Mouse (Mus musculus): ENCODE measurements at regions not wholly inside any gene's neighbourhood (a gene's known extent, or its start where the extent isn't known, plus 50 kb on each side); places are given as distances from the start of the nearest gene placed in this dataset.
A peak's percentile ranks its signal among the peaks of the same experiment; 100 is the strongest.

DNA sequence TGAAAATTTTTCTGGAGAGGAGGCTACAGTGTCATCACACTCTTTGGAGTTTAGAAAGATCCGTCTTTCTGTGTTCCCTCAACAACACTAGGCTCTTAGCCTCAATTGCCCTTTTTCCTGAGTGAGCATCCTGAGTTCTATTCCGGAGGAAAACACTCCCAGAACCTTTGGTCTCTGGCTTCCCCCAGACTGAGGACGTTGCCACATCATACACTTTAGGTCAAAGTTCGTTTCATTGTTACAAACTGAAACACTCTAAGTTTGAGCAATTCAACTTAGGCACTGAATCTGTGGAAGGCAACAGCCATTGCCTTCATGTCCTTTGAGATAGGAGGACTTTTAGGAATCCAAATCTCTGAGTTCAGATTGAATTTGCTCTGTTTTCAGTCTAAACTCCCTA, 85.0 kb downstream of the Arl4a start:
- no peak for DNase-seq (ENCODE audit: low spot score in 2 of 2)

- no peak for DNase-seq (ENCODE audit: low spot score in 2 of 2)
These were observed 85.9 kb downstream of the Arl4a start for GRCm38 (mm10) chr12:39951911-39952310.

- DNase-seq (ENCODE audit: low spot score in 2 of 2): no peak
These were observed 87.5 kb downstream of the Arl4a start for GRCm38 (mm10) chr12:39950270-39950801.

GRCm38 (mm10) chr12:39942910-39943309, 94.9 kb downstream of the Arl4a start:
- no peak for DNase-seq (ENCODE audit: low spot score in 2 of 2)

DNA sequence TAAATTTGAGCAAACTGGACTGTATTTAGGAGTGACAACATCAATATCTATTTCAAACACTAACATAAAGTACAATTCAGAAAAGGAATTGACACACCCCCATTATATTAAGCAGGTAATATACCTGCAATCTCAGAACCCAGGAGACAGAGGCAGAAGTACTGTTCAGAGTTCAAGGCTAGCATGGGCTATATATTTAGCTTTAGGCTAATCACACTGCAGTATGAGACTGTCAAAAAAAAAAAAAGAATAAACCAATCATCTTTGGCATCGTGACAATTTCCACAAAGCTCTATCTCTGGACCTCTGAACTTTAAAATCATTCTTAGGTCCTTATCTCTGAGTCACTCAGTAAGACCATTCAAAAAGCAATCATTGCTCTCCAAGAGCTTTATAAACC, 96.7 kb downstream of the Arl4a start:
- no peak for DNase-seq (ENCODE audit: low spot score in 2 of 2)

GRCm38 (mm10) chr12:39939017-39939416, 98.8 kb downstream of the Arl4a start:
- DNase-seq (ENCODE audit: low spot score in 2 of 2): no peak

DNA sequence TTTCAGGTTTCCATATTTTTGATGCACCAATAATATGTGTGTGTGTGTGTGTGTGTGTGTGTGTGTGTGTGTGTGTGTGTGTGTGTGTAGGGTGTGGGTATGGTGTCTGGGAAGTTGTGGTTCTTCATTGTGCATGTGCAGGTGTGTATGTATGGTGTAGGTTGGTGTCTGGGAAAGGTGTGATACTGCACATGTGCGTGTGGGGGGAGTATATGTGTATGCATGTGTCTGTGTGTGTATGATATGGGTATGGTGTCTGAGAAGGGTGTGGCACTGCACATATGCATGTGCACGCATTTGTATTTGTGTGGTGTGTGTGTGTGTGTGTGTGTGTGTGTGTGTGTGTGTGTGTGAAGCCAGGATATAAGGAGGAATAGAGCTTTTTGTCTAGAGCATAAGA, 99.6 kb downstream of the Arl4a start:
- no peak for DNase-seq (ENCODE audit: low spot score in 2 of 2)

- DNase-seq (ENCODE audit: low spot score in 2 of 2): no peak
These were observed 101.5 kb downstream of the Arl4a start for GRCm38 (mm10) chr12:39936331-39936730.

GRCm38 (mm10) chr12:39935775-39936174, 102.0 kb downstream of the Arl4a start:
- no peak for DNase-seq (ENCODE audit: low spot score in 2 of 2)

- DNase-seq (ENCODE audit: low spot score in 2 of 2): no peak
These were observed 102.9 kb downstream of the Arl4a start for GRCm38 (mm10) chr12:39934877-39935276.

- DNase-seq (ENCODE audit: low spot score in 2 of 2): no peak
These were observed 106.6 kb downstream of the Arl4a start for GRCm38 (mm10) chr12:39931251-39931650.

DNA sequence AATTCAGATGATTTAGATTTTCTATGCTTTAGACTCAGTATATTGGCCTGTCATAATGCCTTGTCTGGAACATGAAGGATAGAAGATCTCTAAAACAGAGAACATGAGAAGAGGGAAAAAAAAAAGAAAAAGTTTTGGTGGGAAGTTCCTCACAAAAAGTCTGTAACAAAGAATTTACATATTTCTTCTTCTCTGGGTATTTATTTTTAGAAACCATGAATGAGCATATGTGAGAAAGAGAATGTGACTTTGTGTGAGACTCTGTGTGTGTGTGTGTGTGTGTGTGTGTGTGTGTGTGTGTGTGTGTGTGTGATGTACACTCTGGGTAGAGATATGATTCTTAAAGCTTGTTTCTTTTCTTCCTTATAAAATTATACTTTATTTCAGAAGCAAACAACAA, 109.9 kb downstream of the Arl4a start:
- DNase-seq (ENCODE audit: low spot score in 2 of 2): no peak

GRCm38 (mm10) chr12:39927014-39927413, 110.8 kb downstream of the Arl4a start:
- DNase-seq (ENCODE audit: low spot score in 2 of 2): no peak

GRCm38 (mm10) chr12:39921481-39921880, 116.3 kb downstream of the Arl4a start:
- no peak for DNase-seq (ENCODE audit: low spot score in 2 of 2)

GRCm38 (mm10) chr12:39920466-39920913, 117.3 kb downstream of the Arl4a start:
- DNase-seq (ENCODE audit: low spot score in 2 of 2): peak; percentile 12 to 25

- DNase-seq (ENCODE audit: low spot score in 2 of 2): no peak
These were observed 117.9 kb downstream of the Arl4a start for GRCm38 (mm10) chr12:39919909-39920308.

DNA sequence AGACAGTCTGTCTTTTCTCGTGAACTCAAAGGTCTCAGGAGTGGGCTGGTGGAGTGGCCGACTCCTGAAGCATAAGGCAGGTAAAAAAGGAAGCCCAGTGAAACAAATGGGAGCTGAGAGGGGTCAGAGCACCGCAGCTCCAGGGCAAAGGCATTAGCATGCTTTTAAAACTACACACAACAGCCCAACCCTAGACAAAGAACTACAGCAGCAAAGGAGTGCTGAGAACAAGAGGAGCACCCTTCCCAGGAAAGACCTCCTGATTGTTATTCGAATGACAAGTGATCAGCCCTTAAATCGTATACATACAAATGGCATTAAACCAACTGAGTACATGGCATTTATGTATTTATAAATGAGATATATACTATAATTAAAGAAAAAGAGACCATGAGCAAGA, 149.3 kb downstream of the Arl4a start:
- no peak for DNase-seq (ENCODE audit: low spot score in 2 of 2)

DNA sequence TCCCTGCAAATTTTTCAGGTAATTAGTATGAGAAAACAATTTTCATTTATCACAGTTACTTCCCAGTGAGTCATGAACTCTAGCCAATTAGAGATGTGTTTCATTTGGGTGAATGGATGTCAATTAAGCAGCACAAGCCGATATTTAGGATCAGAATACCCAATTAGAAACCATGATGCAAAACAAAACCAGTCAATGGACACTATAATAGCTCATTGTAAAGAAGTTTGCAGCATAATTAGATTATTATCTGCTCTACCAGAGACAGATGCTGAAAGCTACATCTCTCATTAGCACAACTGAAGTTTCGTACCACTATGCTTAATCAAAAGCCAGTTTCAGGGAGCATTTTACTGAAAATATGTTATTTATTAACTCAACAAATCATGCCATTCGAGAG, 152.5 kb downstream of the Arl4a start:
- DNase-seq (ENCODE audit: low spot score in 2 of 2): no peak

- peak; percentile 9 to 10 for DNase-seq (ENCODE audit: low spot score in 2 of 2)
These were observed 157.5 kb downstream of the Arl4a start for GRCm38 (mm10) chr12:39880309-39880708.

GRCm38 (mm10) chr12:39873917-39874316, 163.9 kb downstream of the Arl4a start:
- DNase-seq (ENCODE audit: low spot score in 2 of 2): no peak

DNA sequence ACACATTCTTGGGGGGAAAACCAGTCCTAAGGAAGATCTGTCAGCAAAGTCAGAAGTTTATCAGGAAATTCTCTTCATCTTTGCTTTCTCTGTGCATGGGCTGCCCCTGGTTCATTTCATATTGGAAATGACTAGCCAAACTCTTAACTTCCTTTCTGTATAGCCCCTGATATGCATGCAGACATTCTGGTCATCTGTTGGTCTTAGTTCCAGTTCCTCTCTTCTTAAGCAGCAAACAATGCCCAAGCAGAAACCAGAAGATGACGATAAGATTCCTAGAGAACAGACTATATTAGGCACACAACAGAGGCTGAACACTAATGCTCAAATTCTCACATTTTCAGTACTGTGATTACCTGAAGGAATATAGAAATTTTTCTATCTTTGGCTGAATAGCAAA, 176.0 kb downstream of the Arl4a start:
- no peak for DNase-seq (ENCODE audit: low spot score in 2 of 2)

DNA sequence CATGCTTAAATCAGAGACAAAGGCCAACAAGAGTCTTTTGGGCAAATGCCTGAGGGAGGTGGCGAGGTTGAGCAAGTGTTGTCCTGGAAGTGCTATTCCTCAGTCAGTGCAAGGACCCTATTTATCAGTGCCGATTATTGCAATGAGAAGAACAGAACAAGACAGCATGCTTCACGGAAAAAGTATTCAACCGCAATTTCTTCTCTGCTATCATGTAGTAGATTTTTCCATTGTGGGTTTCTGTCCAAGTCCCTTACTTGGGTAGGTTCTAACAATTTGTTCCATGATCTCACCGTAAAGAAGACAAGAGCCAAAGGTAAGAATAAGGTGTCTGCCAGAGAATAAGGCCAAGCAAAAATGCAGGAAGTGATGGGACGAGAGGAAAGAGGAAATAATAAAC, 186.2 kb downstream of the Arl4a start:
- no peak for DNase-seq (ENCODE audit: low spot score in 2 of 2)

- no peak for DNase-seq (ENCODE audit: low spot score in 2 of 2)
These were observed 188.3 kb downstream of the Arl4a start for GRCm38 (mm10) chr12:39849346-39850058.
